Mouse (Mus musculus): ENCODE data around the gene Asic4. TPM values are rescaled to one million over a fixed set of nuclear protein-coding genes. Genes with fewer than 3 reads are reported as not detected.

The Asic4 gene
- total RNA-seq, 2 experiments from 2014 or later = not detected

- no peak for ATAC-seq (replicated peaks; ENCODE audit: low FRiP score, poor library complexity, severe bottlenecking)
Measured at GRCm38 (mm10) chr1:75458789-75459684, 8.8 kb downstream of the Asic4 start.

- ATAC-seq (replicated peaks; ENCODE audit: low FRiP score, poor library complexity, severe bottlenecking) = no peak
Measured at GRCm38 (mm10) chr1:75460297-75460696, 10.1 kb downstream of the Asic4 start.

- peak; percentile 66; the same call in 1 of the 2 replicates for ATAC-seq (replicated peaks; ENCODE audit: low FRiP score, poor library complexity, severe bottlenecking)
Measured at GRCm38 (mm10) chr1:75462636-75463035, 12.4 kb downstream of the Asic4 start.

- no peak for ATAC-seq (replicated peaks; ENCODE audit: low FRiP score, poor library complexity, severe bottlenecking)
Measured at GRCm38 (mm10) chr1:75463652-75464204, 13.5 kb downstream of the Asic4 start.

- ATAC-seq (replicated peaks; ENCODE audit: low FRiP score, poor library complexity, severe bottlenecking) = peak; percentile 57; the same call in 1 of the 2 replicates
Measured at GRCm38 (mm10) chr1:75467215-75467927, 17.1 kb downstream of the Asic4 start.

- no peak for ATAC-seq (replicated peaks; ENCODE audit: low FRiP score, poor library complexity, severe bottlenecking)
Measured at GRCm38 (mm10) chr1:75469287-75469825, 19.1 kb downstream of the Asic4 start.

- no peak for ATAC-seq (replicated peaks; ENCODE audit: low FRiP score, poor library complexity, severe bottlenecking)
Measured at GRCm38 (mm10) chr1:75476441-75476840, 26.2 kb downstream of the Asic4 start.

- peak; percentile 43 for ATAC-seq (replicated peaks; ENCODE audit: low FRiP score, poor library complexity, severe bottlenecking)
Measured at GRCm38 (mm10) chr1:75477264-75477965, 27.2 kb downstream of the Asic4 start.

GRCm38 (mm10) chr1:75477966-75478290 is 27.7 kb downstream of the Asic4 start:
- ATAC-seq (replicated peaks; ENCODE audit: low FRiP score, poor library complexity, severe bottlenecking) = no peak

GRCm38 (mm10) chr1:75478497-75478896 is 28.3 kb downstream of the Asic4 start:
- ATAC-seq (replicated peaks; ENCODE audit: low FRiP score, poor library complexity, severe bottlenecking) = no peak

GRCm38 (mm10) chr1:75478916-75479634 is 28.8 kb downstream of the Asic4 start, which contains the start of the genes Chpf and Tmem198:
Chpf (minus strand) TSS chr1:75479307.
Tmem198 (plus strand) TSS chr1:75479532.
- ATAC-seq (replicated peaks; ENCODE audit: low FRiP score, poor library complexity, severe bottlenecking) = peak; percentile 71

- ATAC-seq (replicated peaks; ENCODE audit: low FRiP score, poor library complexity, severe bottlenecking) = no peak
Measured at GRCm38 (mm10) chr1:75479635-75479989, 29.4 kb downstream of the Asic4 start.

GRCm38 (mm10) chr1:75480036-75480435 is 29.8 kb downstream of the Asic4 start:
- no peak for ATAC-seq (replicated peaks; ENCODE audit: low FRiP score, poor library complexity, severe bottlenecking)

GRCm38 (mm10) chr1:75480735-75481134 is 30.5 kb downstream of the Asic4 start:
- no peak for ATAC-seq (replicated peaks; ENCODE audit: low FRiP score, poor library complexity, severe bottlenecking)

- ATAC-seq (replicated peaks; ENCODE audit: low FRiP score, poor library complexity, severe bottlenecking) = no peak
Measured at GRCm38 (mm10) chr1:75486561-75486960, 36.3 kb downstream of the Asic4 start.

GRCm38 (mm10) chr1:75487040-75487404 is 36.8 kb downstream of the Asic4 start:
- no peak for ATAC-seq (replicated peaks; ENCODE audit: low FRiP score, poor library complexity, severe bottlenecking)

GRCm38 (mm10) chr1:75487405-75488161 is 37.3 kb downstream of the Asic4 start:
- ATAC-seq (replicated peaks; ENCODE audit: low FRiP score, poor library complexity, severe bottlenecking) = no peak

GRCm38 (mm10) chr1:75490785-75491551 is 40.7 kb downstream of the Asic4 start:
- ATAC-seq (replicated peaks; ENCODE audit: low FRiP score, poor library complexity, severe bottlenecking) = no peak
